Mouse (Mus musculus) embryonic facial prominence, embryonic 10.5 days (tissue): ENCODE results near the gene Zbtb4. TPM values are rescaled to one million over a fixed set of nuclear protein-coding genes. Genes with fewer than 3 reads are reported as not detected.

ENCODE experiments used
- DNase-seq: peaks from one replicate; pipeline ENCODE4 v3.0.0-alpha.2; 2017; ENCODE audit warnings: low spot score
- H3K27ac ChIP-seq: fragments of 300-500 bp; sonication (generic); replicated peaks from 2 replicates; pipeline ENCODE4 v1.5.1; 2016; ENCODE audit warnings: mild to moderate bottlenecking
- H3K27me3 ChIP-seq: fragments of 300-500 bp; sonication (generic); replicated peaks from 2 replicates; pipeline ENCODE4 v1.6.1; 2016; ENCODE audit warnings: low read depth, mild to moderate bottlenecking; ENCODE audit not compliant: poor library complexity, severe bottlenecking
- H3K36me3 ChIP-seq: fragments of 300-500 bp; sonication (generic); replicated peaks from 2 replicates; pipeline ENCODE4 v1.6.1; 2016; ENCODE audit warnings: mild to moderate bottlenecking, moderate library complexity
- H3K4me1 ChIP-seq: fragments of 300-500 bp; sonication (generic); 2 replicates; pipeline ENCODE4 v1.6.1; 2016
- H3K4me3 ChIP-seq: fragments of 300-500 bp; sonication (generic); 2 replicates; pipeline ENCODE4 v1.5.1; 2016; ENCODE audit warnings: mild to moderate bottlenecking, moderate library complexity
- H3K9me3 ChIP-seq: fragments of 300-500 bp; sonication (generic); 2 replicates; pipeline ENCODE4 v1.6.1; 2016; ENCODE audit warnings: mild to moderate bottlenecking
- WGBS: fragments of 180-500 bp; shearing (Covaris S2); methylation state at CpG from one replicate; pipeline ENCODE4 v1.1.7; 2016; 5-methylcytosine and 5-hydroxymethylcytosine counted together
- polyA plus RNA-seq: library from polyadenylated mRNA; unstranded; fragments of >200 nt; fragmentation: Nextera tagmentation; extraction: Ambion mirVana; gene quantifications from 2 replicates; pipeline ENCODE4 v1.2.1, GENCODE M21; 2016

Gene Zbtb4
- polyA plus RNA-seq, 1 experiment from 2014 or later, result 1.0 TPM

DNA sequence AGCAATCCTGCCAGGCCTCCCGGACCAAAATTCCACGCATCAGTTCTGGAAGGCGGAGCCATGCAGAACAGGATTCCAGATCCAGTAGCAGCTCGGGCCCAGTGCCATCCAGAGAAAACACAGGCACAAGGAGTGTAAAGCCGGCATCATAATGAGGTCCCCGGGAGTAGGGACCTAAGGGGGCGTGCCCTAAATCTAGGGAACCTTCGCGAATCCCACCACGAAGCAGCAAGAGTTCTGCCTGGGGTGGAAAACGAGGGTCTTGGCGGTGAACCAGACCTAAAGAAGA lies 38.9 kb downstream of the Zbtb4 start:
- H3K4me3 ChIP-seq, result peak overlapping the region; percentile 67
- peaks cover 79% of the 10 kb centered on the region for H3K27me3 ChIP-seq
- 5% methylated on average over 12 of the region's 12 CpGs for WGBS
- H3K9me3 ChIP-seq, result no peaks in the 10 kb centered on the region; the same call in 1 of the 2 replicates
- H3K4me1 ChIP-seq, result peaks cover 55% of the 10 kb centered on the region
- DNase-seq, result no peak
- H3K27ac ChIP-seq, result no peak overlapping the region
- H3K36me3 ChIP-seq, result no peaks in the 10 kb centered on the region

DNA sequence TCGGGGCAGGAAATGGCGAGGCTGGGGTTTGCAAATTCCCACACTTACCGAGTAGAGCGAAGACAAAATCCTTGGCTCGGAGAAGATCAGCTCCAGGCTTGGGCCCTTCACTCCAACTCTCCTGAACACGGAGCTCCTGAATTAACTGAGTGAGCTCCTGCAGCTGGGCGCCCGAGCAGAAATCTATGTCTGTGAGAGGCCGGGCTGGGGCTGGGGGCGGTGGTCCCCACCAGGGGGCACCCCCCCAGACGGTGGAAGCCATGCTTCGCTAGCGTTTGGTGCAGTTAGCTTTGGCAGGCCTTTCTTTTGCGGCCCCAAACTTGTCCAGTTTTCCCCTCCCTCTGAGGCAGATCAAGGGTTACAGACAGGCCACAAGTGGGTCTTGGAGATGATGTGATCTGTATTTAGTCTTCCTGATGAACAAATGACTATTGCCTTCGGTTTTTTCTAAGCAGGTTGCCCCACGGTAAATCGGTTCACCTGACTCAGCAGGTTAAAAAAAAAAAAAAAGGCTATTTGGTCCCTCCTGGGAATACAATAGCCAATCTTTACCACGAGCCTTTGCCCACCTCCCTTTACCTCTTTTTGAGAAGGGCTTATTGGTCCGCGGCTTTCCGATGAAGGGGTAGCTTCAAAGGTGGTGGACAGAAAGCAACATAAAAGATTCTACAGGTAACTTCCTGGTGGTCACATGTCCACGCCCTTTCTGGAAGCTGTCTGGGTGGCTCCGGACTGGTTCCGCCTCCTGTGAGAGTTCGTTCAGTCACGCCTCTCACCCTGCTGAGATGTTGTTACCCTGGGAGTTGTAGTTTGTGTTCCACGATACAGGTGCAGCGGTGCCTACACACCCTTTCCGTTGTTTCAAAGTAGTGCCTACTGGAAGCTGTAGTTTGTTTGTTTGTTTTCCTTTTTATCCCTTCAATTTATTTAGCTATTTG lies 39.5 kb downstream of the Zbtb4 start, which contains the start of gene Tmem102:
TSS of gene Tmem102 (minus strand) at position 653 of the 938 bp plus-strand sequence.
- peak; percentile 37 for DNase-seq
- Histone ChIP-seq H3K27ac (no peak within 1 kb of the TSS), H3K9me3 (no peaks in the 10 kb centered on the region; the same call in 1 of the 2 replicates), H3K36me3 (no peaks in the 10 kb centered on the region), H3K27me3 (peaks cover 73% of the 10 kb centered on the region), H3K4me1 (peaks cover 49% of the 10 kb centered on the region), H3K4me3 (peak within 1 kb of the TSS; percentile 67)
- WGBS, result 4% methylated on average over 29 of the region's 29 CpGs

DNA sequence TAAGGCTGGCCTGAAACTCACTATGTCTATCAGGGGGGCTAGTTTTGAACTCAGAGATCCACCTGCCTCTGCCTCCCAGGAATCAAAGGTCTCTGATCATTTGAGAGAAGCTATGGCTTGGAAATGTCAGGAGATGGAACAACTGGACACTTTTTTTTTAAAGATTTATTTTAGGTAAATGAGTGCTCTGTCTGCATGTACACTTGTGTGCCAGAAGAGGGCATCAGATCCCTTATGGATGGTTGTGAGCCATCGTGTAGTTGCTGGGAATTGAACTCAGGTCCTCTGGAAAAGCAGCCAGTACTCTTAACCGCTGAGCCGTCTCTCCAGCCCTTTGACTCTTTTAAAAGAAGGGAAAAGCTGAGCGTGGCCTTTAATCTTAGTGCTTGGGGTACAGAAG lies 40.7 kb downstream of the Zbtb4 start:
- Histone ChIP-seq H3K27me3 (peaks cover 61% of the 10 kb centered on the region), H3K4me3 (no peak overlapping the region), H3K9me3 (no peaks in the 10 kb centered on the region; the same call in 1 of the 2 replicates), H3K36me3 (no peaks in the 10 kb centered on the region), H3K4me1 (peaks cover 38% of the 10 kb centered on the region), H3K27ac (no peak overlapping the region)
- no peak for DNase-seq
- 81% methylated on average over 4 of the region's 4 CpGs for WGBS

DNA sequence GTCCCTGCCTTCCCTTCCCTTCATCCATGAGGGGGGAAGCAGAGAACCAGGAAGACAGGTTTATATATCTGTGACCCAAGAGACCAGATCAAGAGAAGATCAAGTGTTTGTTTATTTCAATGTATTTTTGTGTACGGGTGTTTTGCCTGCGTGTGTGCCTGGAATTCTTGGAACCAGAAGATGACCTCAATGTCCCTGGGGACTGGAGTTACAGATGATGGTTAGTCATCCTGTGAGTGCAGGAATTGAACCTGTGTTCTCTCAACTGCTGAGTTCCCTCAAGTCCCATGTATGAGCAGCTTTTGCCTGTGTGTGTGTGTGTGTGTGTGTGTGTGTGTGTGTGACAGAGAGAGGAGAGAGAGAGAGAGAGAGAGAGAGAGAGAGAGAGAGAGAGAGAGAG lies 41.9 kb downstream of the Zbtb4 start:
- no peaks in the 10 kb centered on the region for H3K36me3 ChIP-seq
- no peaks in the 10 kb centered on the region; the same call in 1 of the 2 replicates for H3K9me3 ChIP-seq
- H3K27me3 ChIP-seq, result peaks cover 49% of the 10 kb centered on the region
- no peak overlapping the region for H3K27ac ChIP-seq
- WGBS, result 84% methylated on average over 2 of the region's 2 CpGs
- DNase-seq, result no peak
- H3K4me1 ChIP-seq, result peaks cover 25% of the 10 kb centered on the region
- H3K4me3 ChIP-seq, result no peak overlapping the region

DNA sequence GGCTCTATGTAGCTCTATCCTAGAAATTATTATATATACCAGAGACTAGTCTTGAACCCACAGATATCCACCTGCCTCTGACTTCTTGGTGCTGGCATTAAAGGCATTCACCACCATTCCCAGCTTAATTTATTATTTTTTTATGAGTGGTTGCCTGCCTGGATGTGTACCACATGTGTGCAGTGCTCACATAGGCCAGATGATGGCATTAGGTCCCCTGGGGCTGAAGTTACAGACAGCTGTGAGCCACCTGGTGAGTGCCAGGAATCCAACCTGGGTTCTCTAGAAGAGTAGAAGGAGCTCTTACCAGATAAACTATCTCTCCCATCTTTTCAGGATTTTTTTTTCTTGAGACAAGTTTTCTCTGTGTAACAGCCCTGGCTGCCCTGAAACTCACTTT lies 44.6 kb downstream of the Zbtb4 start:
- Histone ChIP-seq H3K4me3 (no peak overlapping the region), H3K4me1 (no peaks in the 10 kb centered on the region), H3K27me3 (peaks cover 22% of the 10 kb centered on the region), H3K36me3 (no peaks in the 10 kb centered on the region), H3K27ac (no peak overlapping the region), H3K9me3 (no peaks in the 10 kb centered on the region; the same call in 1 of the 2 replicates)
- DNase-seq, result no peak

DNA sequence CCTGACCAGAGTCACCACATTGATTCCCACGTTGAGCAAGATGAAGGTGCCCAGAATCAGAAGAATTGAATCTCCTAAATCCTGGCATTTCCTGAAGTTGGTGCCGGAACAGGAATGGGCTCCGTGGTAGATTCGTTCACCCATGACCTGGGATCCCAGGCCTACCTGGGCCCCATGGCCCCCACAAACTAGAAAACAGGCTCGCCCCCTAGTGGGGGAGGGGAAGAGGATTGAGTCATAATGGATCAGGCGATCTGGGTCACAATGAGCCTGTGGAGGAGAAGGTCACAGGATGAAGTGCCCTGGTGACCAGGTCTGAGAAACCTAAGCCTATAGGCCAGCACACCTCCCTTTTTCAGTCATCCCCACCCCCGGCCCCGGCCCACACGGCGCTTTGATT lies 49.4 kb downstream of the Zbtb4 start, which contains the start of gene Gm39566:
TSS of gene Gm39566 (minus strand) at position 144 of the 400 bp plus-strand sequence.
- no peaks in the 10 kb centered on the region for H3K4me1 ChIP-seq
- WGBS, result 62% methylated on average over 10 of the region's 10 CpGs
- DNase-seq, result no peak
- no peak within 1 kb of the TSS for H3K27ac ChIP-seq
- H3K9me3 ChIP-seq, result peaks cover 15% of the 10 kb centered on the region; the same call in 1 of the 2 replicates
- H3K4me3 ChIP-seq, result no peak within 1 kb of the TSS
- no peaks in the 10 kb centered on the region; the same call in 1 of the 2 replicates for H3K27me3 ChIP-seq
- H3K36me3 ChIP-seq, result no peaks in the 10 kb centered on the region

DNA sequence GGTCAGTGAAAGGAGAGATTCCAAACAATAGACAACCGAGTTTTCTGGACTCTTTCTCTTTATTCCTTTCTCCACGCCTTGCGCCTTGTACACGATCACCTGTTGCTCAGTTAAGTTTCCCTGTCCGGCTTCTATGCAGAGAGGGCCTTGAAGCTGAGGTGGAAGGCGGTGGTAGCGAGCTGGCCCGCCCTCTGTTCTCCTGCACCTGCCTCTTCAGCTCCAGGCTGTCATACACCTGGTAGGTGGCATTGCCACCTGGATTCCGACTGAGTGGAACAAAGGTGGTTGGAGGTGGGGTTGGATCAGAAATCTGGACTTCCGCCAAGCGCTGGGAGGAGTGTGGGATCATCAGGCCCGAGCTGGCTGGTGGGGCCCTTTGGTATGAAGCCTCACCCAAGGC lies 50.8 kb downstream of the Zbtb4 start:
- peaks cover 15% of the 10 kb centered on the region; the same call in 1 of the 2 replicates for H3K9me3 ChIP-seq
- 92% methylated on average over 12 of the region's 12 CpGs for WGBS
- H3K4me1 ChIP-seq, result no peaks in the 10 kb centered on the region
- no peak overlapping the region for H3K4me3 ChIP-seq
- no peaks in the 10 kb centered on the region for H3K36me3 ChIP-seq
- H3K27ac ChIP-seq, result no peak overlapping the region
- H3K27me3 ChIP-seq, result no peaks in the 10 kb centered on the region; the same call in 1 of the 2 replicates
- no peak for DNase-seq

DNA sequence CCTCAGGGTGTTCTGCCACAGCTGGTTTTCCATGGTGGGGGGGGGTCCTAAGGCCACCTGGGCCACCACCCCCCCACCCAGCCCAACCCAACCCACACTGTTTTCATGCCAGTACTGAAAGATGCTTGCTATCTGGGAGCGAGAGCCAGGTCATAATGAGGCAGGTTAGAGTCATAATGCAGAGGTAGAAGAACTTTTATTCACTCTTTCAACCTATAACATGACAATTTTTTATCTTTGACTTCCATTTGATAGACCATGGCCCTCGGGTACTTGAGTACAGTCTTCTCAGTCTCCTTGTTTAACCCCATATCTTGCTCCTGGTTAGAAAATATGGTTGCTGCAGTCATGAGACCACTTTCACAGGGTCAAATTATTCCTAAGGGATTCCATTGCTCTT lies 52.7 kb downstream of the Zbtb4 start, which contains the start of gene Spem2:
TSS of gene Spem2 (minus strand) at position 101 of the 400 bp plus-strand sequence.
- 80% methylated on average over 2 of the region's 2 CpGs for WGBS
- H3K4me1 ChIP-seq, result no peaks in the 10 kb centered on the region
- DNase-seq, result no peak
- no peaks in the 10 kb centered on the region for H3K36me3 ChIP-seq
- H3K27ac ChIP-seq, result no peak within 1 kb of the TSS
- peaks cover 15% of the 10 kb centered on the region; the same call in 1 of the 2 replicates for H3K9me3 ChIP-seq
- no peaks in the 10 kb centered on the region; the same call in 1 of the 2 replicates for H3K27me3 ChIP-seq
- H3K4me3 ChIP-seq, result no peak within 1 kb of the TSS

DNA sequence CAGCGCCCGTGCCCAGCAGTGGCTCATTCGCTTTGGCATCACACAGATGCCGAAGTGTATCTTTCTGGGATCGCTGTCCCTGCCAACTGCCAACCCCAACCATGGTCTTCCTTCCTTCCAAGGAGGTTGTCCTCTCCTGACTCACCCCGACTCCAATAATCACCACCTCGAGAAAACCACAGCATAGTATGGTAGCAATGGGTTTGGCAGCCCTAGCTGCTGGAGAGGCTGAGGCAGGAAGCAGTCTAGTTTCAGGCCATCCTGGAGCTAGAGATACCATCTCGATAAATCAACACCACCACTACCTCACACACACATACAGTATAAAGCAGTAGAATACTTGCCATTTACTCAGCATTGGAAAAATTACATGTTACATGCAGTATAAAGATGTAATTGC lies 53.2 kb downstream of the Zbtb4 start:
- no peak for DNase-seq
- Histone ChIP-seq H3K4me1 (peaks cover 4% of the 10 kb centered on the region; the same call in 1 of the 2 replicates), H3K36me3 (peaks cover under 1% of the 10 kb centered on the region), H3K4me3 (no peak overlapping the region), H3K27ac (no peak overlapping the region), H3K27me3 (no peaks in the 10 kb centered on the region; the same call in 1 of the 2 replicates), H3K9me3 (peaks cover 15% of the 10 kb centered on the region; the same call in 1 of the 2 replicates)
- 91% methylated on average over 8 of the region's 8 CpGs for WGBS

DNA sequence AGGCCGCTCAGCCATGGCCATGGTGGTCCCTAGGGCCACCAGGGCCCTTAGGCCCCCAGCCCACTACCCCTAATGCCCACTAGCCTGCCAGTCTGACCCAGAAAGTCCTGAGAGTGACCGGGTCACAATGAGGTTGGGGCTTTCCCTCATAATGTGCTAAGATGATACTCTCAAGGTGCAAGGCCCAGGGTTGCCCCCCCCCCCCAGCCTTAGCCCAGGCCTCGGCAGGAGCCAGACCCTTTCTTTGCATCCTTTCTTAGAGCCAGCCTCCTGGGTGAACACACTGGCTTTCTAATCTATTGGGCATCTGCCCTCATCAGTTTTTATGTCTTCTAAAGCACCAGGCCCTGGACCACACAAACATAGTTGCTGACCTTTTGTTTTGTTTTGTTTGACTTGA lies 56.4 kb downstream of the Zbtb4 start, which contains the start of gene Spem1:
TSS of gene Spem1 (minus strand) at position 101 of the 400 bp plus-strand sequence.
- DNase-seq, result no peak
- Histone ChIP-seq H3K27me3 (no peaks in the 10 kb centered on the region), H3K9me3 (peaks cover 13% of the 10 kb centered on the region; the same call in 1 of the 2 replicates), H3K4me3 (no peak within 1 kb of the TSS), H3K4me1 (peaks cover 9% of the 10 kb centered on the region; the same call in 1 of the 2 replicates), H3K27ac (no peak within 1 kb of the TSS), H3K36me3 (peaks cover 32% of the 10 kb centered on the region)
- WGBS, result 85% methylated on average over 3 of the region's 3 CpGs

DNA sequence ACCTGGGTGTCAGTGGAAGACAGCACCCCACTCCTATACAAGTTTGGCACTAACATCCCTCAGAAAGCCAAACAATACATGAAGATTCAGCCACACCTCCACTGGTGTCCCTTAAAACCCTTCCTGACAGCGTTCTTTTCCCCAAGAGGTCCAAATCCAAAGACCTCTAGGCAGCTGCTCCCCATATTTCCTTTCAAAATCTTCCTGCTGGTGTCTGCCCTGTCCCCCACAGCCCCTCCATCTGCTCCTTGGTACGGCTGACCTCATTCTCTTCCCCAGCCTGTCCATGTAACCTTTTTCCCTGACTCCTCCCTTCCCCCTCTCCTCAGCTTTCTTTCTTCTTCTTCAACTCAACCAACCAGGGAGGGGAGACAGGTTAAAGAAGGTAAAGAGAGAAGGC lies 57.7 kb downstream of the Zbtb4 start:
- 75% methylated on average over 2 of the region's 2 CpGs for WGBS
- H3K9me3 ChIP-seq, result peaks cover 7% of the 10 kb centered on the region; the same call in 1 of the 2 replicates
- DNase-seq, result no peak
- H3K27me3 ChIP-seq, result no peaks in the 10 kb centered on the region
- no peak overlapping the region for H3K4me3 ChIP-seq
- H3K36me3 ChIP-seq, result peaks cover 46% of the 10 kb centered on the region
- no peak overlapping the region for H3K27ac ChIP-seq
- H3K4me1 ChIP-seq, result peaks cover 9% of the 10 kb centered on the region; the same call in 1 of the 2 replicates

DNA sequence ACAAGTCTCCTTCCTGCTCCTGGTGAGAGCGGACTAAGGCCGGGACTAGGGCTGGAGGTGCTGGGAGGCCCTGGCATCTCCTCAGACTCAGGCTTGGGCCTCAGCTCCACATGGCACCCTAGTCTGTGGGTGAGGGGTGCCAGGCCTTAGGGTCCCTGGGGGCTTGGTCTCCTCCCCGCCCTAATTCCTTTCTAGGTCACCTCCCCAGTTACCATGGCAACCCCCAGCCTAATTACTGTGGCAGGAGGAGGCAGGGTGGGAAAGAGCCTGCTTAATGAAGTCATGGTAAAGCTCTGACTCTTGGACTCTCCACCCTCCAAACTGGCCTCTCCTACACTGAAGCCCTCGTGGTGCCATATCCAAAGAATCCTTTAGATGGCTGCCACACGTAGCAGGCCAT lies 63.1 kb downstream of the Zbtb4 start:
- peaks cover 26% of the 10 kb centered on the region for H3K4me1 ChIP-seq
- H3K4me3 ChIP-seq, result no peak overlapping the region
- DNase-seq, result no peak
- 0 out of 2 replicates have a peak overlapping the region, but pooled peaks have one; percentile 5 for H3K27ac ChIP-seq
- H3K27me3 ChIP-seq, result peaks cover 17% of the 10 kb centered on the region
- peaks cover 92% of the 10 kb centered on the region for H3K36me3 ChIP-seq
- H3K9me3 ChIP-seq, result peaks cover 7% of the 10 kb centered on the region; the same call in 1 of the 2 replicates
- WGBS, result 72% methylated on average over 5 of the region's 5 CpGs
